Mouse (Mus musculus) spleen, postnatal 36 days (tissue): ENCODE measurements around the gene Piezo1.

ENCODE experiments used
- DNase-seq, 2 experiments: peaks; one replicate each; pipeline ENCODE4 v3.0.0; 2022; ENCODE audit warnings: low spot score in 2 of 2, mixed read lengths in 1 of 2

The Piezo1 gene

DNA sequence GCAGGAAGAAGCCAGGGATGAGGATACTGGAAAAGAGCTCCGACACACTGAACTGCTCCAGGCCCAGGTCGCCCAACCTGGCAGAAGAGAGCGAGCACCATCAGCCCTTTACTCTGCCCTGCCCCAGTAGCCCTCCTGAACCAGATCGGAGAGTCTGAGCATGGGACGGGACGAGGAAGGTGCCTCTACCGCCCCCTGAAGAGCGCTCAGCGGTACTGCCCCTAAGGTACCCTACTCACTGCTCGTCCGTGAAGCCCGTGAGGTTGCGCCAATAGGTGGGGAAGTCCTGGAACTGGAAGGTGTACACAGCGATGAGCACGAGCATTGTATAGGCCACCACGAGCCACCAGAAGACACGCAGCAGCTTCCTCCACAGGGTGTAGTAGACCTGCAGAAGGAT lies 53.2 kb downstream of the Piezo1 start:
- no peak for DNase-seq

DNA sequence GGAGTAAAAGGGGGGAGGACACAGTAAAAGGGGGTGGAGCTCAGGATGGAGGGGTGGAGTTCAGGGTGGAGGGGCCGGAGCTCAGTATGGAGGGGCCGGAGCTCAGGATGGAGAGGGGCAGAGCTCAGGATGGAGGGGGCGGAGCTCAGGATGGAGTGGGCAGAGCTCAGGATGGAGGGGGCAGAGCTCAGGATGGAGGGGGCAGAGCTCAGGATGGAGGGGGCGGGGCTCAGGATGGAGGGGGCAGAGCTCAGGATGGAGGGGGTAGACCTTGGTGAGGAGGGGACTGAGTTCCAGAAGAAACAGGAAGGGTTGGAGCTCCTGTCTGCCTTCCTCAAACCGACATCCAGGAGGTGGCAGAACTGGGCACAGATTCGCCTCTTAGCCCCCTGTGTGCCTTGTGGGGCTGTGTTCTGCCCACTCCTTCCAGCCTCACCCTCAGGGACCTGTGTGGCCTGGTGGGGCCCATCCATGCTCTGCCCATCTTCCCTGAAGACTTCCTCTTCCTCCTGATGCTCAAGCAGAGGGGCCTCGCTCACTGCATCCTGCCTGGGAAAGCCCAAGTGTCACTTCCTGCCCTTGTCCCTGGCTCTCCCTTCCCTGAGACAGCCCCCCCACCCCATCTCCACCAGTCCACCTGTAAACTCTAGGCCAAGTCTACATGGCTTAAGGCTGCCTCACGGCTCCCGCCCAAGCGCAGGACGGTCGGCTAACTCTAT lies 54.0 kb downstream of the Piezo1 start:
- DNase-seq: no peak

DNA sequence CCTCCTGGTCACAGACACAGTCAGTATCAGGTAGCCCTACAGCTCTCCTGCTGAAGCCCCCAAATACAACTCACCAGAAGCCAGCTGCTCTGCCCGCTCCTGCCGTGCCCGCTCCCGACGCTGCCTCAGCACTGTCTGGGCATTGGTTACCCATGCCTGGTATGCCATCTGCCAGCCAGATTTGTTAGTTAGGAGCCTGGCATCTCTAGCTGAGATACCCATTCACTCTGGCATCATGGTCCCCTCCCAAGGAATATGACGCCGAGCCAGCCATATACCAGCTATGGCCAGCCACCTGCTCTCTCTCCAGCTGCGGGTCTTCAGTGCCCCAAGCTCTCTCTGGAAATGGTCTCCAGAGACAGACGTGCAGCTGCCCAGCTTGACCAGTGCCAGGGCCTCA lies 62.7 kb downstream of the Piezo1 start:
- DNase-seq: no peak

DNA sequence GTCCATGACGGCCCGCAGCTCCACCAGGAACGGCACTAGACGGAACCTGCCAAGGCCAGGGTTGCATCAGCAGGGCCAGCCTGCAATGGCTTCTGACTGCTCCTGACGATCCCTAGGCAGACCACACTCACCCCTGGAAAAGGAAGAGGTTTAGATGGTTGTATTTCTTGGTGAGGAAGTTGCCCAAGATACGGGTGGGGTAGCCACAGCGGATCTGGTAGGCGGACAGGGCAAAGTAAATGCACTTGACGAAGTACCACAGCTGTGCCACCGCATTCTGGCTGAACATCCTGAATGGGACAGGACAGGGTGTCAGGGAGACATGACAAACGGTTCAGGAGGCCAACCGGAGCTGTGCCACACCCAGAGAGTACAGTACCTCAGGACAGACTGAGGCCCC lies 66.3 kb downstream of the Piezo1 start:
- DNase-seq: no peak

DNA sequence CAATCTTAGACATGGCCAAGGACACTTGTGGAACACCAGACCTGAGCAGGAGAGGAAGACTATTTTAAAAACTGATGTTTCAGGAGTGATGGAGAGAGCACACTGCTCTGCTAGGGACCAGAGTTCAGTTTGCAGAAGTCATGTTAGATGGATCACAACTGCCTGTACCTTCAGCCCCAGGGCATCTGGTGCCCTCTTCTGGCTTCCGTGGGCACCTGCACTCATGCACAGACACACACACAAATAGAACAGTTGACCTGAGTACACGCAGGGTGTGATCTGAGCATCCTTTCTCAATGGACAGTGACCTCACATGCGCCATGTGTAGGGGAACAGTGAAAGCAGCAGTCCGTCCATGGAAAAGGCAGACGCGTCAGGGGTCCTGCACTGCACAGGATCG lies 67.3 kb downstream of the Piezo1 start:
- no peak for DNase-seq

DNA sequence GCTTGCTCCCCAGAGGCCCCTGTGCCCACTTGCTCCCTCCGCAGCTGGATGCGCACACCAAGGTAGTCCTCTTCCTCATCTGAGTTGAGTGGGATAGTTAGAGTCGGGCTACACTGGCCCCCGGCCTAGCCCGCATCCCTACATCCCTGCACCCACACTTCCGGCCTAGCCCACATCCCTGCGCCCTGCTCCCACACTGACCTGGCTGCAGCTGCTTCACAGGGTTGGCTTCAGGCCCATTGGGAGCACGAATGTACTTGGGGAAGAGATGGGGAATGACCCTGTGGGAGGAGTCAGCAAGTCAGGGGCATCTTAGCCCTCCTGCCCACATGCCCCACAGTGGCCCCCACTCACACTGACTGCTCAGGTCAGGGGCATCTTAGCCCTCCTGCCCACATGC lies 68.7 kb downstream of the Piezo1 start:
- no peak for DNase-seq

DNA sequence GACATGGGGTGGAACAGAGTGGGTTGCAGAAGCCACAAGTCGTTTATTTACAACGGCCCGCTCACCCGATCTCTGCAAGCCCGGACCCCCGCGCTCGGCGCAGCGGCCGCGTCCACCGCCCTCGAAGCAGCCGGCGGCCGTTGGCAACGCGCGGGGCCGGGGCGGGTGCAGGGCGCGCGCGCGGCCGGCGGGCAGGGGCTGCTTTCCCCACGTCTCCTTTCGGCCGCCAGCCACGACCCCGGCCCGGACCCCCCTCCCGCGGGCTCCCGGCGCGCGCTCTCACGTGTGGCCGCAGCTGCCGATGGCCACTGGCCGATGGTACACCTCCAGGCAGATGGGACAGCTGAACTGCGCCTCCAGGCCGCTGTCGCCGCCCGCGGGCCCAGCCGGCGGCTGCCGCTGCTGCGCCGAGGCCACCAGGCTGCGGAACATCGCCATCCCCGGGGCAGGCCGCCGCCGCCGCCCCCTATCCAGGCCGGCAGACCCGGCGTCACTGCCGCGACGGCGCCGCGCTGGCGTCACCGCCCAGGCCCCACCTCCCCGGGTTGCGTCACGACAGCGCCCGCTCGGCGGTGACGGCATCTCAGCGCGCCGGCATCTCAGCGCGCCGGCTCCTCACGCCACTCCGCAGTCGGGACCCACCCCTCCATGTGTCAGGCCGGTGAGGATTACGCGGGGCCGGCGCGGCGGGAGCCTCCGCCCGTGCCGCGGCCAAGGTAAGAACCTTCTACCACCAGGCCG lies 75.4 kb downstream of the Piezo1 start, which contains the start of the genes Rnf166 and Ctu2:
TSS of gene Rnf166 (minus strand) at position 485 of the 741 bp plus-strand sequence.
TSS of gene Ctu2 (plus strand) at position 564 of the 741 bp plus-strand sequence.
- DNase-seq: peak; percentile 85 to 86

DNA sequence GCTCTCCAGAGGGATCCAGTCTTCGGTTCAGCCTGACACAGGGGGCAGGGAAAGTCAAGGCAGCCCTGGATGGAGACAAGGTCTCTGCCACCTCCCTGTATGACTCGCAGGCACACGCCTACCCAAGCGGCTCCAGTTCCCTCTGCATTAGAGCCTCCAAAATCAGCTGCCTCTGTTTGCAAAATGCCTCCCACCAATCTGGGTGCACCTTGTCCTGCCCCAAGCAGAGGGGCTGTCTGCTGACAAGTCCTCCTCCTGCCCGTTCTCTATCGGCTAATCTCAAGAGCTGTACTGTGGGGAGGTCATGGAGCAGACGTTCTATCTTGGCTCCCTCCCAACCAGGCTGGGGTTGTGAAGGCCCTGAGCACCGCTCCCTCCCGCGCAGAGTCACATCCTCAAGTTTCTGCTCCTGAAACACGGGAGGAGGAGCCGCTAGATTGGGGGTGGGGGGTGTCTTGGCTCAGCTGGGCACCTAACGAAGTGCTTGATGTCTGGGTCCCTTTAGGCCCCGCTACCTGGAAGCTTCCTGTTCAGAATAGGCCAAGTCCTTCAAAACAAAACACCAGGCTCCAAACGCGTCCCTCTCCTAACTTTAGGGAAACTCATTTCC lies 76.1 kb downstream of the Piezo1 start:
- DNase-seq: peak in 1 of 2 experiments; percentile 47

DNA sequence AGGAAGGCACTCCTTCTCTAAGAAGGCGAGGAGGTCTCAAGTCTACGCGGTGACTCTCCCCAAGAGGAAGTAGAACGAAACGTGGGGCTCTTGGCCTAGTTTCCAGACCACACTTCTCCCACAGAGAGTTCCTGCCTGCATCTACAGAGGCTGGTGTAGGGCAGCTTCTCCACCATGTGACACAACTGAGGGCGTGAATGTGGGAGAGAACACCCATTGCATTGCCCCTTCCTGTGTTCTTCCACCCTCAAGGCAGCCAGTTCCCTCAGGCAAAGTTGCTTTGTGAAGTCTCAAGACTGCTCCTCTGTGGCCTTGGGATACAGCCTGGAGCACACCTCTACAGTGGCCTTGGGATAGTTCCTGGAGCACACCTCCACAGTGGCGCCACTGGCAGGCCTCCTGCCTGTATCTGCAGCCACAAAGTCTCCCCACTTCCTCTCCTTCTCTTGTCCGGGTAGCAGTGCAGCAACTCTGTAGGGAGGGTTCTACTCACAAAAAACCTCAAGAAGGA lies 77.2 kb downstream of the Piezo1 start:
- DNase-seq: peak; percentile 53 to 60

DNA sequence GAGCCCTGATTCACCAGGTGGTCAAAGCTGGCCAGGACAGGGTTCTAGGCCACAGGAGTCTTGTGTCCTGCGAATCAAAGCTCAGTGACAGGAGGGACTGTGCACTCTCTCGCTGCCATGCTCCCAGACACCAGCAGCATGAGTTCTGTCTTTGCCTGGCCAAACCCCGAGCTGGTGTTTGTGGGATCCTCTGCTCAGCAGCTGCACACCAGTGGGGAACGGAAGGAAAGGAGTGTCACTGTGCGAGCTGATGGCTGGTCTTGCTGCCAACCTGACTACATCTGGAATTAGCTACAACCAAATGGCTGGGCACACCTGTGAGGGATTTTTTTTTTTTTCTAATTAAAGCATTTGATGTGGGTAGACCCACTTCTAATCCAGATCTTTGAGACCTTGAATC lies 80.4 kb downstream of the Piezo1 start:
- DNase-seq: no peak

DNA sequence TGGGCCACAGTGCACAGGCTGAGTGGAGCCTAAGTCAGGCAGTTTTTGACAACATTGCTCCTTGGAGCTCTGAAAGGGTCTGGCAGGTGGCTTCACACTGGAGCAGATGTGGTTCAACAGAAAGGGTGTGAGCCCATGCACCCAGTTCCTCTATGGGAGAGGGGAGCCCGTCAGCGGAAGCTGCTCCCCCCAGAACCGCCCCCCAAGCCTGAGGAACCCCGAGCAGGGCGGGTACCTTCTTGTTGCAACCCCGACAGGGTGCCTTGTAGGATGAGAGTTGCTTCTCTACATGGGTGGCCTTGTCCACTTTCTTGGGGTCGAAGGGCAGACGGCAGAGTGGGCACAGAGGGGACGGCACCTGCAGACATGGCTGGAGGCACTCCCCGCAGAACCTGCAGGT lies 81.2 kb downstream of the Piezo1 start:
- DNase-seq: peak; percentile 38 to 40

DNA sequence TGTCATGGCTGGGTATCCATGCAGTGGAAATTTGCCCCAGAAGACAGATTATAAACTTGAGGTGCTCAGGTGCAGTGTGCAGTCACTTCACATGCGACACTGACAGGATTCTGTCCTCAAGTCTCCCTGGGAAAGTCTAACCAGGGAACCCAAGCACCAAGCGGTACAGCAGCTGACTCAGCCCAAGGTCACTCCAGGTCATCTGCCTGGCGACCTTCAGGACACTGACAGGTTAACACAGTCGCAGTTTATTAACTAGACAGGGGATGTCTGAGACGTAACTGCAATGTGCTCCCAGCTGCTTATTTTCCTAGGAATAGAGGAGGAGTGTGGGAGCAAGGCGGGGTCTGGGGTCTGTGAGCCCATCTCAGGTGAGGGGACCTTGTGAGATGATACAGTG lies 81.7 kb downstream of the Piezo1 start:
- no peak for DNase-seq

DNA sequence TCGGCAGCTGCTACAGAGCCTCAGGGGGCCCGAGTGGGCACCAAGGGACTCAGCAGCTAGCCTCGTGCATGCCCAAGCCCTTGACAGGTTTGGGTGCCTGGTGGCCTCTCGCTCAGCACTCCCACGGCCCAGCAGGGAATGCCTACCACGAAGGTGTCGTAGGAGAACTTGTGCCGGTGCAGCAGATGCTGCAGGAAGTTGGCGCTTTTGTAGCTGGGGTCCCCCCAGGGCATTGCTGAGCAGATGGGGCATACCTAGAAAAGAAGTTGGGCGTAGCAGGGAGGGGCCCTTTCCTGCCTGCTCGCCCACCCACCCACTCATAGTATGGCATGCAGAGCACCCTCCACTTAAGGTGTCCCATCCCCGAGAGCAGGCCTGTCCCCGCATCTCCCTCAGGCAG lies 83.3 kb downstream of the Piezo1 start:
- no peak for DNase-seq

DNA sequence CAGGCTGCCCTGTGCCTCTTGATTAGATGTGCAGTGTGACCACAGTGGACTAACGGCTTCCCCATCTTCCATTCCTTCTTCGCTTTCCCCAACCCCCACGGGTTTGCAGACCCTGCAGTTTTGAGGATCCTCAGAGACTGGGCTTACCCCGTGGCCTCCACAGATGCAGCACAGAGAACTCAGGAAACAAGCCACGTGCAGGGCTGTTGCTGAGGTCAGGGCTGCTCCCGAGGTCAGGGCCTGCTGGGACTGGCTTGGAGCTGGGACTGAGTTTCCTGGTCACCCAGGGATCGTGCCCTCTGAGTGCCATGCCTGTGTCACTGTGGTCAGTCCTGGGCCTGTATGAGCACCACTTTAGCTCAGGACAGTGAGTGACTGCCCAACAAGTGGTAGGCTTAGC lies 86.1 kb downstream of the Piezo1 start:
- DNase-seq: no peak

DNA sequence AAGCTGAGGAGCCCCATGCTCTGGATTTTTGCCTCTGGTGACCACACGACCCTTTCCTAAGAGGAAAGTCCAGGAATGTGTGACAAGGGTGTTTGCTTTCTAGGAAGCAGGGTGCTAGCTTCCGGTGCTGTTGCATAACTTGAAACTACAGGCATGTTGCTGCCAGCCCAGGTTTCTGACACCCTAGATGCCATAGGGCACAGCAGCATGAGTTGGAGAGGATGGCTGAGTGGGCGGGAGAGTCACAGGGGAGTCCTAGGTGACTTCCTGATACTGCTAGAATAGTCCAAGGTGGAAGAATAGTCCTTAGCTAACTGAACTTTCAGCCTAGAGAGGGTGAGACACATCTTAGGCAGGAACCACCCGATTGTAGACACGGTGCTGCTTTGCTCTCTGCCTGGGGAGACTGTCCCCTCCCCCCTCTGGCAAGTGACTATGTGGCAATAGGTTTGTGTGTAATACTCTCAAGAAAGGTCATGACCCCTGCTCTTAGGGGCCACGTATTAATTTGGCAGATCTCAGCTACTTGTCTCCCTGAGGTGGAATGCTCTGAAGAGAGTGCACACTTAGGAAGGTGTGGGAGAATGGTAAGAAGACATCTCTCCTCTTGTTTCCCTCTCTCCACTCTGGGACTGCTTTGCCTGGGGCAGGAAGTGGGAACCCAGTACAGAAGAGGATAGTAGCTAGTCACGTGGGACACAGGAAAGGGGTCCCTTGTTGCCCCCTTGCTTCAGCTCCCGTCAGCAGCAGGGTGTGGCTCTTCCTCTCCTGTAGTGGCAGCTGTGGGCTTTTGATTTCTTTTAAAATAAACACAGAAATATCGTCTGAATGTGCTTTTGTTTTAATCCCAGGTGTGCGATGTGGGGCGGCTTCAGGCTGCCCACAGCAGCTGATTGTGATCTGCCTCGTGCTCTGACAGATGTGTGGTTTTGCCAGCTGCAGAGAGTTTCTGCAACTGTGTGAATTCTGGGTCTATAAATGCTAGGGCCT lies 87.2 kb downstream of the Piezo1 start:
- DNase-seq: no peak

DNA sequence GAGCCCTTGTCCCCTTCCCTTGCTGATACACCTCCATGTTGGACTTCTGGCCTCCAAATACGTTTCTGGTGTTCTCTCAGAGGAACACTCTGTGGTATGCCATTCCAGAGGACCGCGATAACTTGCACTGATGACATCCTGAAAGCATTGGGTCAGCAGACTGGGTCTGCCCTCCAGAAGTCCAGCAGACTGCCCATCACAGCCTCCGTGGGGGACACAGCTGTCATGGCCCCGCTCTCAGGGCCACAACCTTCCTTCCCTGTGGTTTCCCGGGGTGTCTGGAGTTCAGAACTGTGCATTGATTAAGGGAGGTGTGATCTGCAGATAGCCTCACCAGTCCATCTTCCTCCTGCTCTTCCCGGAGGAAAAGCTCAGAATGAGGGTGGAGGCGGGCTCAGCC lies 88.6 kb downstream of the Piezo1 start:
- no peak for DNase-seq

DNA sequence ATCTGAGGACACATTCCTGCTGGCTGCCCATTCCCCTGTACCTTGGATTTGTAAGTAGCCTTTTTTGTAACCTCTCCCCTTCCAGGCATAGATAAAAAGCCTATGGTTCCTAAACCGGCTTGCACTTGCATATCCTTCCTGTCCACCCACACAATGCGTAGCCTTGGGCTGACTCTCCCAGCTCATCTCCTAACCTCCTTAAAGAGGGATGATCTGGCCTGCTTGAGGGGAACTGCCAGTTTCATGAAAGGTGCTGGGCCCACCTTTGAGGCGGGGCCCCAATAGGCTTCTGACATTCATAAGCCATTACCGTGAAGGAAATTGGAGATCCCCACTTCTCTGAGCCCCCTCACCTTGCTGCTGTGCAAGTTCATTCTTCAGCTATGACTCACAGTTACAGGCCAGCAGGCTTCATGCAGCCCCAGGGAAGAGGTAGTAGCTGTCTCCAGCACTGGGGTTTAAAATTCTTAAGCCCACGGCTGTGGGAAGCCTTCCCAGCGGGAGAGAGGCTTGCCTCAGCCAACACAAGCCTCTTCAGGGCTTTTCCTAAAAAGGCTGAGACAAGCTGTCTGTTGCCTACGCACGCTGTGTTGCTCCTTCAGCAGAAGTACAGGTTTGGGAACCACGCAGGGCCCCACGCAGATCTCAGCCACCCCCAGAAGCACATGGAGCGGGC lies 89.5 kb downstream of the Piezo1 start:
- DNase-seq: no peak

DNA sequence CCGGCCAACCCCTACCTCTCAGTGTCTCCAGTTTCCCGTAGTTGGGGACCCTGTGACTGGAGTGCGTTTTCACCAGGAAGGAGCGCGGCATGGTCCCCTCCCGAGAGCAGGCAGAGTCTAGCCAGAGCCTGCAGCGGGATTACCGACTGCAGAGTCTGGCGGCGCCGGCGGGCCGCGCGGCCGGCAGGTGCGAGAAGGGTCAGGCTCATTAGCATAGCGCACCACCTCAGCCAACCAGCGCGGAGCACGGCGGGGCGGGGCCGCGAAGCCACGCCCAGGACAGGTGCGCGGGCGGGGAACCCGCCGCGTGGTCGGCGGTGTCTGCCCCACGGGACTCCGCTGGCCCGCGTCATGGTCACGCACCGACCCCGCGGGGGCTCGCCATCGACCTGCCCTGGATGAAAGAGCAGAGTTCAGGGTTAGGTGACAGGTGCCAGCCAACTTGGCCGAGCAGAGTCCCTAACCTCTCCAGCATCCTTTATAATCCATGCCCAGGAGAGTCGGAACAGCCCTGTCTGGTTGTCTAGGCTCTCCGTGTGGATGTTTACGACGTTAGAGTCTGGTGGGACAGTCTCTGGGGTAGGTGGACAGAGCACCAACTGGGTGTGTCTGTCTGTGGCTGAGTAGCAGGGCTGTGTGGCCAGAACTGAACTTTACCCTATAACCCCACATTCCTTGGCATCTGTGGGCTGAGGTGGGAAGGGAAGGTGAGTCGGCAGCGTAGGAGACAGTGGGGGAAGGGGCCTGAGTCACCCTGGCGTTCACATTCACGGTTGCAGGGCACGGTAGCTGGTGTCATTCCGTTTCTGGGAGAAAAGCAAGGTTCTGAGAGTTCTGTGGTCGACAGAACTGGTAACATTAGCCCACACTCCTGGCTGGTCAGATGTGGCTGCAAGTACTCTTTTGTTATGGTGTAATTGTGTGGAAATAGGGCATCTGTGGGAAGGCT lies 90.3 kb downstream of the Piezo1 start, which contains the start of gene Snai3:
TSS of gene Snai3 (minus strand) at position 210 of the 949 bp plus-strand sequence.
- DNase-seq: peak; percentile 70

DNA sequence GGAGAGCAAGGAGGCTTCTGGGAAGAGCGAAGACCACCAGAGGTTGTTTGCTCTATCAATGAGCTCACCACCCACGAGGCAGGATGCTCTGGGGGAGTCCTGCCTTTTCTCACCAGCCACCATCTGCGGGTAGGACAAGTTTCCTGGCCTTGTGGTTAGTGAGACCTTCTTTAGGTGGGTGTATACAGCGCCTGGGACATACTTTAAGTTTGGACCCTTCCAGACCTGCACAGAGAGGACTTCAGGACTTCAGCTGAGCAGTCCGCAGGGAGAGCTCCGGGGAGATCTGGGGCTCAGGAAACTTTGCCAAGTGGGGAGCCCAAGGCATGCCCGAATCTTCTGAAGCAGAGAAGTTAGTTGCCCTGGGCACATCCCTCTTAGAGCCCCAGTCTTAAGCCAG lies 91.1 kb downstream of the Piezo1 start:
- no peak for DNase-seq
